Mouse (Mus musculus) kidney, embryonic 16.5 days (tissue): ENCODE results near the gene Cemip. TPM values are rescaled to one million over a fixed set of nuclear protein-coding genes. Genes with fewer than 3 reads are reported as not detected.

Source experiments
- ATAC-seq: fragments of 200-750 bp; cut with Nextera tagmentation; 2 replicates; pipeline ENCODE4 v1.8.0; 2017; ENCODE audit warnings: moderate TSS enrichment; ENCODE audit not compliant: low FRiP score, low TSS enrichment
- H3K27ac ChIP-seq: fragments of 300-500 bp; sonication (generic); 2 replicates; pipeline ENCODE4 v1.5.1; 2014; ENCODE audit warnings: low read length
- H3K27me3 ChIP-seq: fragments of 300-500 bp; sonication (generic); 2 replicates; pipeline ENCODE4 v1.6.1; 2014; ENCODE audit warnings: low read length, control low read depth, mixed read lengths; ENCODE audit not compliant: insufficient read depth
- H3K36me3 ChIP-seq: fragments of 300-500 bp; sonication (generic); 2 replicates; pipeline ENCODE4 v1.6.1; 2014; ENCODE audit warnings: low read length, control low read depth, mixed read lengths; ENCODE audit not compliant: insufficient read depth
- H3K4me1 ChIP-seq: fragments of 300-500 bp; sonication (generic); 2 replicates; pipeline ENCODE4 v1.6.1; 2014; ENCODE audit warnings: low read length, control low read depth, mixed read lengths; ENCODE audit not compliant: insufficient read depth
- H3K4me2 ChIP-seq: fragments of 300-500 bp; sonication (generic); replicated peaks from 2 replicates; pipeline ENCODE4 v1.6.1; 2014; ENCODE audit warnings: low read depth, low read length
- H3K4me3 ChIP-seq: fragments of 300-500 bp; sonication (generic); 2 replicates; pipeline ENCODE4 v1.5.1; 2014; ENCODE audit warnings: mild to moderate bottlenecking, low read length
- H3K9ac ChIP-seq: fragments of 300-500 bp; sonication (generic); replicated peaks from 2 replicates; pipeline ENCODE4 v1.6.1; 2014; ENCODE audit warnings: low read length
- H3K9me3 ChIP-seq: fragments of 300-500 bp; sonication (generic); 2 replicates; pipeline ENCODE4 v1.6.1; 2016; ENCODE audit warnings: low read length, control low read depth
- WGBS: fragments of 180-500 bp; shearing (Covaris S2); extraction: QIAGEN DNeasy Blood & Tissue Kit; methylation state at CpG from one replicate; pipeline ENCODE4 v1.1.7; 2014; 5-methylcytosine and 5-hydroxymethylcytosine counted together
- polyA plus RNA-seq: library from polyadenylated mRNA; unstranded; fragments of >200 nt; fragmentation: Nextera tagmentation; extraction: Ambion mirVana; gene quantifications from 2 replicates; pipeline ENCODE4 v1.2.1, GENCODE M21; 2015

Cemip gene
- polyA plus RNA-seq, 1 experiment from 2014 or later = 0.26 TPM

GRCm38 (mm10) chr7:83949662-83950061 lies 136.6 kb downstream of the Cemip start:
- no peak for ATAC-seq
- no peak overlapping the region for H3K9ac ChIP-seq
- no peaks in the 10 kb centered on the region for H3K27me3 ChIP-seq
- no peak overlapping the region for H3K4me3 ChIP-seq
- no peaks in the 10 kb centered on the region for H3K4me1 ChIP-seq
- WGBS = 83% methylated on average over 6 of the region's 6 CpGs
- H3K27ac ChIP-seq = no peak overlapping the region
- H3K9me3 ChIP-seq = no peaks in the 10 kb centered on the region
- no peaks in the 10 kb centered on the region for H3K36me3 ChIP-seq
- H3K4me2 ChIP-seq = no peak overlapping the region

GRCm38 (mm10) chr7:83948743-83949142 lies 137.6 kb downstream of the Cemip start:
- WGBS = 68% methylated on average over 7 of the region's 7 CpGs
- no peak for ATAC-seq
- no peaks in the 10 kb centered on the region for H3K36me3 ChIP-seq
- no peak overlapping the region for H3K9ac ChIP-seq
- H3K4me3 ChIP-seq = no peak overlapping the region
- H3K9me3 ChIP-seq = no peaks in the 10 kb centered on the region
- no peak overlapping the region for H3K4me2 ChIP-seq
- H3K27ac ChIP-seq = no peak overlapping the region
- H3K27me3 ChIP-seq = no peaks in the 10 kb centered on the region
- no peaks in the 10 kb centered on the region for H3K4me1 ChIP-seq

- H3K4me2 ChIP-seq = no peak overlapping the region
- H3K27ac ChIP-seq = no peak overlapping the region
- no peaks in the 10 kb centered on the region for H3K9me3 ChIP-seq
- no peaks in the 10 kb centered on the region for H3K4me1 ChIP-seq
- no peaks in the 10 kb centered on the region for H3K36me3 ChIP-seq
- no peak overlapping the region for H3K4me3 ChIP-seq
- no peak overlapping the region for H3K9ac ChIP-seq
- 91% methylated on average over 8 of the region's 8 CpGs for WGBS
- ATAC-seq = no peak
- H3K27me3 ChIP-seq = no peaks in the 10 kb centered on the region
Observed at GRCm38 (mm10) chr7:83941701-83942101, 144.6 kb downstream of the Cemip start.

- Histone ChIP-seq H3K4me3 (no peak overlapping the region), H3K4me1 (no peaks in the 10 kb centered on the region), H3K27ac (no peak overlapping the region), H3K4me2 (no peak overlapping the region), H3K9me3 (no peaks in the 10 kb centered on the region), H3K27me3 (no peaks in the 10 kb centered on the region), H3K36me3 (no peaks in the 10 kb centered on the region), H3K9ac (no peak overlapping the region)
- ATAC-seq = no peak
- 71% methylated on average over 2 of the region's 2 CpGs for WGBS
Observed at GRCm38 (mm10) chr7:83940136-83940535, 146.2 kb downstream of the Cemip start.

DNA sequence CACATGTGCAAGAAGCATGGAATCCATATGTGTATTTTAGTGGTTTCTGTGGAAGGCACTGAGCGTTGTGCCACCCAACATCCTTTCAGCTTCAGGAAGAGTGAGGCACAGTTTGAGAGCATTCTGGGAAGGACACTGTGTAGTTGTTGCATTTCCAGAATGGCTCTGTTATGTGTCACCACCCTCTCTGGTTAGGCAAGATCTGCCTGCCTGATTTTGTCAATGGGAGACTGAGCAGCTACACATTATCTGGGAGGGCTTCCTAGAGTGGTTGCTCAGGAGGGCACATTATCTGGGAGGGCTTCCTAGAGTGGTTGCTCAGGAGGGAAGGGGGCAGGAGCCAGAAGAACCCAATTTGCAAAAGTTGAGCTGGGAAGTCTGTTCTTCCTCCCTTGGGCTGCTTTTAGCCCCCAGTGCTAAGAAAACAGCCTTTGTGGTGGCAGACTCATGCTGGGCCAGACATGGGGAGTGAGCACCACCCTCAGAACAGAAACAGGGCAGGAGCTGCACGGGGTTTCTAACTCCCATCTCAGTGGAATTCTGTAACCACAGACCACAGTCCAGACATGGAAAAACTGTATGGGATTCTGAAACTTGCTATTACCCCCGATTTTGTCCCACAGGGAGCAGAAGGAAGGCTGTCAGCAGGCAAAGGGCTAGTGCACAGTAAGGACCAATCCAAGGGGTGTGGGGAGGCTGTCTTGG lies 147.1 kb downstream of the Cemip start:
- ATAC-seq = no peak
- Histone ChIP-seq H3K27ac (no peak overlapping the region), H3K4me1 (no peaks in the 10 kb centered on the region), H3K27me3 (no peaks in the 10 kb centered on the region), H3K36me3 (no peaks in the 10 kb centered on the region), H3K9ac (no peak overlapping the region), H3K9me3 (no peaks in the 10 kb centered on the region), H3K4me3 (no peak overlapping the region), H3K4me2 (no peak overlapping the region)
- WGBS = 76% methylated on average over 3 of the region's 3 CpGs

DNA sequence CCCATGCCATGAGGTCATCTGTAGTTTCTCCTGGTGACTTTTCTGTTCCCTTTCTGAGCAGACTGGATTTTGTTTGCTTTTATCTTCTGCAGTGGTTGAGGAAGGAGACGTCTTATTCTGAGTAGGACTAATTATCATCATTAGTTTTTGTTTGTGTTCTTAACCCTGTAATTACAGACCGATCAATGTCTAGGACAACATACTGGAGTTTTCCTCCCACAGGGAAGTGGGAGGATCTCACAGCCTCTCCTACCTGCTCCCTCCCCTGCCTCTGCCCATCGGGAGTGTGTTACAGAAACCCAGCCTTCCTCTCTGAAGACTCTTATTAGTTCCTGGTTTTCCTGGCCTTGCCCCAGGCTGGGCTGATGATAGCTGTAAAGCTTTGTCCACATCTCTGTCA lies 164.7 kb downstream of the Cemip start:
- no peaks in the 10 kb centered on the region for H3K36me3 ChIP-seq
- no peak overlapping the region for H3K9ac ChIP-seq
- no peak for ATAC-seq
- H3K9me3 ChIP-seq = no peaks in the 10 kb centered on the region
- H3K27ac ChIP-seq = no peak overlapping the region
- H3K4me1 ChIP-seq = no peaks in the 10 kb centered on the region
- H3K4me3 ChIP-seq = no peak overlapping the region
- 25% methylated on average over 3 of the region's 3 CpGs for WGBS
- no peak overlapping the region for H3K4me2 ChIP-seq
- H3K27me3 ChIP-seq = no peaks in the 10 kb centered on the region

DNA sequence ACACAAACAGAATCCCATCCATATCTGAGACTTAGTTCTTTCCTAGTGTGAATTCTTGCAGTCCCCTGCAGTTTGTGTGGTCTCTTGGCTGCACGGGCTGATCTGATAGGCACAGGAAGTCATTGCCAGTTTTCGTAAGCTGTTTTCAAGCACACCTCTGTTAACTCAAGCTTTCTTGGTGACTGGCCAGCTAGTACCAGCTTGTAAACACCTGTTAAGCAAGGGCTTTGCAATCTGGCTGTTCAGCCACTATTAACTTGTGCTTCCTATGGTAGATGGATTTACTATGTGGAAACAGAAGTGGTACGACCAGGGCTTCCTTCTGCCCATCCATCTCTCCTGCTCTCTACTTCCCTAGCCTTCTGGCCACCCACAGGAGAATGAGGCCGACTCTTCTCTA lies 166.1 kb downstream of the Cemip start:
- no peak overlapping the region for H3K27ac ChIP-seq
- no peak for ATAC-seq
- WGBS = 65% methylated on average over 4 of the region's 4 CpGs

DNA sequence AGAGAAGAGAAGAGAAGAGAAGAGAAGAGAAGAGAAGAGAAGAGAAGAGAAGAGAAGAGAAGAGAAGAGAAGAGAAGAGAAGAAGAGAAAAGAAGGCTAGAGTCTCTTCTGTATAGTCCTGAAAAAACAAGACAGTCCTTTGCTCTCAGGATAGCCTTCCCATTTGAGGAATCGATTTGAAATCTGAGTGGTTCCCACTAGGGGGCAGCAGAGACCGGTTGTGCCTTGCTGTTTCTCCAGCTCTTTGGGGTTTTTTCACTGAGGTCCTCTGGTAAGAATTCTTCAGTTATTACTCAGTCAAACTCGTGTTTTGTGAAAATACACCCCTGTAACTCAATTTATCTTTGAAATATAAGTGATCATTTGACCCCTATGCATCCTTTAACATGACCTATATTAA lies 171.7 kb downstream of the Cemip start:
- Histone ChIP-seq H3K36me3 (no peaks in the 10 kb centered on the region), H3K4me2 (no peak overlapping the region), H3K4me3 (no peak overlapping the region), H3K9me3 (no peaks in the 10 kb centered on the region), H3K9ac (no peak overlapping the region), H3K27me3 (no peaks in the 10 kb centered on the region), H3K4me1 (no peaks in the 10 kb centered on the region), H3K27ac (no peak overlapping the region)
- 3% methylated on average over 3 of the region's 3 CpGs for WGBS
- ATAC-seq = peak; percentile 49; the same call in 1 of the 2 replicates

More for the DNA sequence above, 166.1 kb downstream of the Cemip start:
- H3K4me1 ChIP-seq = no peaks in the 10 kb centered on the region
- H3K4me3 ChIP-seq = no peak overlapping the region
- H3K36me3 ChIP-seq = no peaks in the 10 kb centered on the region
- H3K9ac ChIP-seq = no peak overlapping the region
- no peak overlapping the region for H3K4me2 ChIP-seq
- no peaks in the 10 kb centered on the region for H3K27me3 ChIP-seq
- no peaks in the 10 kb centered on the region for H3K9me3 ChIP-seq

DNA sequence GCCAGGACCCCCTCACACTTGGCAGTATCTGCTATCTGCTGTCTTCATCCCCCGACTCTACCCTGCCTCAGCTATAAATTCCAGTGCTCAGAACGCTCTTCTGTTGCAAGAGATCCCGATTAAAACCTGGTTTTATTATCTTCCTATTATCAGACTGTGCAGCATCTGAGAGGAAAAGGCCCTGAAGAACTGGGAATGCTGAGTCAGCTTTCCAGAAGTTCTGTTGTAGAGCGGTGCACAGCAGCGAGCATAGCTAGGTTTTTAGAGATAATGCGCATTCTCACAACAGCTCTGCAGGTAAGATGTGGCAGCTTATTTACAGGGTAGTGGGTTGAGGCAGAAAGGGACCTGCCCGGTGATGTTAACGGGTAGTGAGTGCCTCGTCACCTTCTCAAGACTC lies 172.3 kb downstream of the Cemip start:
- H3K36me3 ChIP-seq = no peaks in the 10 kb centered on the region
- H3K9ac ChIP-seq = no peak overlapping the region
- 68% methylated on average over 9 of the region's 9 CpGs for WGBS
- H3K4me1 ChIP-seq = no peaks in the 10 kb centered on the region
- no peak overlapping the region for H3K4me3 ChIP-seq
- no peak overlapping the region for H3K27ac ChIP-seq
- H3K27me3 ChIP-seq = no peaks in the 10 kb centered on the region
- no peak for ATAC-seq
- H3K4me2 ChIP-seq = no peak overlapping the region
- H3K9me3 ChIP-seq = no peaks in the 10 kb centered on the region

- Histone ChIP-seq H3K27ac (no peak overlapping the region), H3K4me1 (no peaks in the 10 kb centered on the region), H3K27me3 (no peaks in the 10 kb centered on the region), H3K4me3 (no peak overlapping the region), H3K36me3 (no peaks in the 10 kb centered on the region), H3K9ac (no peak overlapping the region), H3K4me2 (no peak overlapping the region), H3K9me3 (no peaks in the 10 kb centered on the region)
- ATAC-seq = no peak
- 86% methylated on average over 6 of the region's 6 CpGs for WGBS
Observed at GRCm38 (mm10) chr7:83913405-83913932, 172.8 kb downstream of the Cemip start.
